Mouse (Mus musculus): Measurements from ENCODE around the gene Lrrc57. TPM values are rescaled to one million over a fixed set of nuclear protein-coding genes. Genes with fewer than 3 reads are reported as not detected.
A peak's percentile ranks its signal among the peaks of the same experiment; 100 is the strongest.

Lrrc57 gene
- polyA plus RNA-seq, 1 experiment from 2014 or later, result 31.1 TPM

DNA sequence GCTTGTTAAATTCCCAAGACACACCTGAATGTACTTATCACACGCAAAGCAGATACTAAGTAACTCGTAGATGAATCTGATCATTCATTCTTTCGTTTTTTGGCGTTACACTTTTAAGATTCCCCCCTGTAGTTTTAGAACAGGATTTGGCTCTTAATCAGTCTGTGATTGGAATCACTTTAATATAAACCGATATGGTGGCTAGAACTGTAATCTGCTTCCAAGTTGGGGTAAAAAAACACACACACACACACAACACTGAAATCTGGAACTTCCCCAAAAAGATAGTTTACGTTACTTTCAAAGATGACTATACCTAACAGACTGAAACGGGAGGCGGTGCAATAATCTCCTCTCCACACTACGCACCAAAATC is 46.5 kb downstream of the Lrrc57 start:
- peak overlapping the region; percentile 80 for H3K9ac ChIP-seq (ENCODE audit: low read length)
- no peaks in the 10 kb centered on the region for H3K36me3 ChIP-seq (ENCODE audit: control insufficient read depth, insufficient read depth, low read length)
- H3K4me2 ChIP-seq (ENCODE audit: low read depth, low read length), result peak overlapping the region; percentile 69
- H3K27ac ChIP-seq (ENCODE audit: low read length), result peak overlapping the region; percentile 51
- peaks cover 8% of the 10 kb centered on the region for H3K4me1 ChIP-seq (replicated peaks; ENCODE audit: control insufficient read depth, insufficient read depth, low read length)
- WGBS, result 18% methylated on average over 9 of the region's 9 CpGs
- ATAC-seq (ENCODE audit: low read depth), result no peak
- no peaks in the 10 kb centered on the region for H3K9me3 ChIP-seq (ENCODE audit: control insufficient read depth, low read length)
- H3K27me3 ChIP-seq (ENCODE audit: control insufficient read depth, insufficient read depth, low read depth, low read length), result no peaks in the 10 kb centered on the region
- peak overlapping the region; percentile 79 for H3K4me3 ChIP-seq (ENCODE audit: low read length)

GRCm38 (mm10) chr2:120561524-120561923 is 47.8 kb downstream of the Lrrc57 start:
- ATAC-seq (ENCODE audit: low read depth), result no peak
- no peak overlapping the region for H3K4me2 ChIP-seq (ENCODE audit: low read depth, low read length)
- no peak overlapping the region for H3K4me3 ChIP-seq (ENCODE audit: low read length)
- no peaks in the 10 kb centered on the region for H3K9me3 ChIP-seq (ENCODE audit: control insufficient read depth, low read length)
- no peak overlapping the region for H3K27ac ChIP-seq (ENCODE audit: low read length)
- H3K9ac ChIP-seq (ENCODE audit: low read length), result no peak overlapping the region
- H3K27me3 ChIP-seq (ENCODE audit: control insufficient read depth, insufficient read depth, low read depth, low read length), result no peaks in the 10 kb centered on the region
- H3K4me1 ChIP-seq (replicated peaks; ENCODE audit: control insufficient read depth, insufficient read depth, low read length), result peaks cover 8% of the 10 kb centered on the region
- H3K36me3 ChIP-seq (ENCODE audit: control insufficient read depth, insufficient read depth, low read length), result no peaks in the 10 kb centered on the region
- WGBS, result 76% methylated on average over 1 of the region's 1 CpGs

DNA sequence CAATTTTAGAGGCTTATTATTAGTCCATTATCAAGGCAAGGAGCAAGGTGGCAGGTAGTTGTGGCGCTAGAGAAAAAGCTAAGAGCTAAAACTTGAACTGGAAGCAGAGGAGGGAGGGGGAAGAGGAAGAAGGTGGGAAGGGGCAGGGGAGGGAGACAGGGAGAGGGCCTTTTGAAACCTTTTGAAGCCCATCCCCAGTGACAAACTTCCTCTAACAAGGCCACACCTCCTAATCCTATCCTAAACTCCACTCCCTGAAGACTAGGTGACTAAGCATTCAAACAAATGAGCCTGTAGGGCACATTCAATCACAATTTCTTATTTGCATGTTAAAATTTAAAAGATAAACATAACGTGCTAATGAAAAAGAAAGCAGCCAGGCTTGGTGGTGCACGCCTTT is 50.5 kb downstream of the Lrrc57 start:
- Histone ChIP-seq H3K9ac (ENCODE audit: low read length) (no peak overlapping the region), H3K27me3 (ENCODE audit: control insufficient read depth, insufficient read depth, low read depth, low read length) (no peaks in the 10 kb centered on the region), H3K4me3 (ENCODE audit: low read length) (no peak overlapping the region), H3K27ac (ENCODE audit: low read length) (no peak overlapping the region), H3K36me3 (ENCODE audit: control insufficient read depth, insufficient read depth, low read length) (peaks cover 3% of the 10 kb centered on the region), H3K9me3 (ENCODE audit: control insufficient read depth, low read length) (no peaks in the 10 kb centered on the region), H3K4me2 (ENCODE audit: low read depth, low read length) (no peak overlapping the region), H3K4me1 (replicated peaks; ENCODE audit: control insufficient read depth, insufficient read depth, low read length) (peaks cover 5% of the 10 kb centered on the region)
- no peak for ATAC-seq (ENCODE audit: low read depth)
- 80% methylated on average over 3 of the region's 3 CpGs for WGBS

DNA sequence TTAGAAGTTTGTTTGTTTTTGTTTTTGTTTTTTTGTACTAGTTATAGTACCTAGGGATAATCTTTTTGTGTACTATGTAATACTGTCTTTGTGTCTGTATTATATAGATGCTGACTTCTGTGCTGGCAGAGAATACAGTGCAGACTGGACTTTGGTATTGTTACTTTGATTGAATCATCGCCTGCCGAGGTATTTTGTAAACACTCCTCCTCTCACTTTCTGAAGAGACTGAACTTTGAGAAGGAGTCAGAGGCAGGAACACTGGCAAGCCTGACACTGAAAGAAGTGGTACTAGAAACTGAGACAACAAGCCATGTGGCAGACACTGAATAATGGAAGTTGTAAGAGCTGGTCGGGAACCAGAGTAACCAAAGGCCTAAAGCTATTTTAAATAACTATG is 52.5 kb downstream of the Lrrc57 start:
- WGBS, result 47% methylated on average over 3 of the region's 3 CpGs
- no peaks in the 10 kb centered on the region for H3K27me3 ChIP-seq (ENCODE audit: control insufficient read depth, insufficient read depth, low read depth, low read length)
- H3K4me3 ChIP-seq (ENCODE audit: low read length), result no peak overlapping the region
- no peaks in the 10 kb centered on the region for H3K9me3 ChIP-seq (ENCODE audit: control insufficient read depth, low read length)
- H3K27ac ChIP-seq (ENCODE audit: low read length), result no peak overlapping the region
- no peak overlapping the region for H3K9ac ChIP-seq (ENCODE audit: low read length)
- no peak overlapping the region for H3K4me2 ChIP-seq (ENCODE audit: low read depth, low read length)
- no peaks in the 10 kb centered on the region; the same call in 1 of the 2 replicates for H3K4me1 ChIP-seq (replicated peaks; ENCODE audit: control insufficient read depth, insufficient read depth, low read length)
- no peak for ATAC-seq (ENCODE audit: low read depth)
- H3K36me3 ChIP-seq (ENCODE audit: control insufficient read depth, insufficient read depth, low read length), result peaks cover 11% of the 10 kb centered on the region

Other genes starting within 250 kb of the Lrrc57 start
- 9.1 and 9.9 TPM in 2 replicates for gene Ganc, start 205.6 kb downstream of the Lrrc57 start, polyA plus RNA-seq (2015; fragmentation: Nextera tagmentation; extraction: Ambion mirVana)
- 10.1 and 10.2 TPM in 2 replicates for gene Tmem87a, start 205.4 kb downstream of the Lrrc57 start, polyA plus RNA-seq (2015; fragmentation: Nextera tagmentation; extraction: Ambion mirVana)
- gene Capn3, start 153.5 kb downstream of the Lrrc57 start, polyA plus RNA-seq (2015; fragmentation: Nextera tagmentation; extraction: Ambion mirVana), result 0.94 and 1.1 TPM in 2 replicates
- 37.4 and 45.1 TPM in 2 replicates for gene Zfp106, start 45.7 kb downstream of the Lrrc57 start, polyA plus RNA-seq (2015; fragmentation: Nextera tagmentation; extraction: Ambion mirVana)
- gene Snap23, start 41.8 kb downstream of the Lrrc57 start, polyA plus RNA-seq (2015; fragmentation: Nextera tagmentation; extraction: Ambion mirVana), result 57.2 and 59.6 TPM in 2 replicates
- 21.6 and 23.1 TPM in 2 replicates for gene Haus2, start 137 bp downstream of the Lrrc57 start, polyA plus RNA-seq (2015; fragmentation: Nextera tagmentation; extraction: Ambion mirVana)
- gene Stard9, start 19.6 kb upstream of the Lrrc57 start, polyA plus RNA-seq (2015; fragmentation: Nextera tagmentation; extraction: Ambion mirVana), result 10.3 and 14.6 TPM in 2 replicates
- 6.5 and 7.8 TPM in 2 replicates for gene Cdan1, start 240.6 kb upstream of the Lrrc57 start, polyA plus RNA-seq (2015; fragmentation: Nextera tagmentation; extraction: Ambion mirVana)
- gene Ttbk2, start 241.1 kb upstream of the Lrrc57 start, polyA plus RNA-seq (2015; fragmentation: Nextera tagmentation; extraction: Ambion mirVana), result 2.2 and 2.4 TPM in 2 replicates

Data from lung, embryonic 16.5 days (tissue).